Mouse (Mus musculus) CH12.LX (cell line): Measurements from ENCODE around the gene Miox. TPM values are rescaled to one million over a fixed set of nuclear protein-coding genes. Genes with fewer than 3 reads are reported as not detected.

Source experiments
- DNase-seq: peaks from one replicate; pipeline ENCODE4 v3.0.0-alpha.2; 2013; ENCODE audit errors: extremely low read depth
- H3K27ac ChIP-seq: 2 replicates; pipeline ENCODE4 v1.5.1; 2012; ENCODE audit warnings: low read depth, mild to moderate bottlenecking, control low read depth, moderate library complexity; ENCODE audit not compliant: insufficient read depth
- H3K27me3 ChIP-seq: replicated peaks from 2 replicates; pipeline ENCODE3; 2012; ENCODE audit warnings: inconsistent platforms
- H3K36me3 ChIP-seq, 2 experiments: replicated peaks in 1 of 2; 2 replicates each; pipeline versions ENCODE3 to v1.6.1; 2012; ENCODE audit warnings: inconsistent platforms in 1 of 2, low read length in 1 of 2, mild to moderate bottlenecking in 1 of 2, mixed read lengths in 1 of 2, moderate library complexity in 1 of 2; ENCODE audit not compliant: control insufficient read depth in 1 of 2, insufficient read depth in 1 of 2
- H3K4me1 ChIP-seq, 2 experiments: 2 replicates each; pipeline ENCODE4 v1.6.1; 2012; ENCODE audit warnings: inconsistent platforms in 1 of 2, moderate library complexity in 1 of 2; ENCODE audit not compliant: insufficient read depth in 2 of 2, control insufficient read depth in 1 of 2
- H3K4me2 ChIP-seq: 2 replicates; pipeline ENCODE4 v1.6.1; 2012; ENCODE audit warnings: low read depth, mild to moderate bottlenecking, control low read depth; ENCODE audit not compliant: poor library complexity, insufficient read depth, severe bottlenecking
- H3K4me3 ChIP-seq, 3 experiments: fragments of 150-350 bp in 1 of 3; sonication (generic) in 1 of 3; replicated peaks in 1 of 3; 2 replicates each; pipeline versions ENCODE3 to v1.5.1; 2011 to 2012; ENCODE audit warnings: low read depth in 2 of 3, low read length in 2 of 3, mild to moderate bottlenecking in 2 of 3, moderate library complexity in 2 of 3, control low read depth in 1 of 3, improper control_type of control experiment in 1 of 3, inconsistent platforms in 1 of 3, mixed read lengths in 1 of 3; ENCODE audit not compliant: poor library complexity in 1 of 3
- H3K79me2 ChIP-seq: replicated peaks from 2 replicates; pipeline ENCODE4 v1.6.1; 2012; ENCODE audit warnings: mild to moderate bottlenecking, moderate library complexity; ENCODE audit not compliant: control insufficient read depth, poor library complexity, insufficient read depth, severe bottlenecking; ENCODE audit errors: extremely low read depth
- H3K9ac ChIP-seq: 2 replicates; pipeline ENCODE4 v1.6.1; 2012; ENCODE audit warnings: low read depth, mild to moderate bottlenecking, control low read depth, moderate library complexity; ENCODE audit not compliant: insufficient read depth
- H3K9me3 ChIP-seq: replicated peaks from 2 replicates; pipeline ENCODE3; 2012; ENCODE audit warnings: low read length, inconsistent platforms, mixed read lengths
- BHLHE40 ChIP-seq: IDR thresholded peaks from 2 replicates; pipeline ENCODE4 v1.6.1; 2011; ENCODE audit warnings: mild to moderate bottlenecking, low read depth, low read length, improper control_type of control experiment
- CHD2 ChIP-seq: IDR thresholded peaks from 2 replicates; pipeline ENCODE4 v1.6.1; 2011; ENCODE audit warnings: low read length, improper control_type of control experiment
- CTCF ChIP-seq, 2 experiments: IDR thresholded peaks in 1 of 2; conservative IDR thresholded peaks in 1 of 2; 2 replicates each; pipeline ENCODE4 v1.5.1; 2011 to 2012; ENCODE audit warnings: low read depth in 2 of 2, low read length in 2 of 2, improper control_type of control experiment in 1 of 2, inconsistent platforms in 1 of 2, mild to moderate bottlenecking in 1 of 2, moderate library complexity in 1 of 2
- E2F4 ChIP-seq: IDR thresholded peaks from 2 replicates; pipeline ENCODE4 v1.6.1; 2011; ENCODE audit warnings: low read depth, low read length, improper control_type of control experiment; ENCODE audit not compliant: insufficient replicate concordance
- ETS1 ChIP-seq: conservative IDR thresholded peaks from 2 replicates; pipeline ENCODE4 v1.6.1; 2012; ENCODE audit warnings: low read depth, mild to moderate bottlenecking, inconsistent platforms, low read length, improper control_type of control experiment, moderate library complexity
- MAX ChIP-seq: IDR thresholded peaks from 2 replicates; pipeline ENCODE4 v1.6.1; 2011; ENCODE audit warnings: low read length, improper control_type of control experiment
- MAZ ChIP-seq: IDR thresholded peaks from 2 replicates; pipeline ENCODE4 v1.6.1; 2012; ENCODE audit warnings: low read depth, mild to moderate bottlenecking, inconsistent platforms, low read length, improper control_type of control experiment, moderate library complexity
- MXI1 ChIP-seq: IDR thresholded peaks from 2 replicates; pipeline ENCODE4 v1.6.1; 2011; ENCODE audit warnings: mild to moderate bottlenecking, low read depth, low read length, improper control_type of control experiment
- MYC ChIP-seq: IDR thresholded peaks from 2 replicates; pipeline ENCODE4 v1.6.1; 2011; ENCODE audit warnings: low read depth, mild to moderate bottlenecking, improper control_type of control experiment, low read length
- PAX5 ChIP-seq: IDR thresholded peaks from 2 replicates; pipeline ENCODE4 v1.6.1; 2012; ENCODE audit warnings: low read length, inconsistent platforms, mixed read lengths
- RAD21 ChIP-seq: IDR thresholded peaks from 2 replicates; pipeline ENCODE4 v1.6.1; 2011; ENCODE audit warnings: low read depth, mild to moderate bottlenecking, low read length, improper control_type of control experiment, moderate library complexity
- SMC3 ChIP-seq: IDR thresholded peaks from 2 replicates; pipeline ENCODE4 v1.6.1; 2011; ENCODE audit warnings: low read depth, low read length, improper control_type of control experiment
- TBP ChIP-seq: conservative IDR thresholded peaks from 2 replicates; pipeline ENCODE4 v1.6.1; 2011; ENCODE audit warnings: low read depth, low read length, improper control_type of control experiment
- TCF12 ChIP-seq: IDR thresholded peaks from 2 replicates; pipeline ENCODE4 v1.6.1; 2014; ENCODE audit warnings: low read depth, mild to moderate bottlenecking, inconsistent platforms, low read length, improper control_type of control experiment
- ZC3H11A ChIP-seq: IDR thresholded peaks from 2 replicates; pipeline ENCODE4 v1.6.1; 2012; ENCODE audit warnings: low read depth, mild to moderate bottlenecking, inconsistent platforms, low read length, improper control_type of control experiment
- ZNF384 ChIP-seq: IDR thresholded peaks from 2 replicates; pipeline ENCODE4 v1.6.1; 2012; ENCODE audit warnings: low read depth, low read length, improper control_type of control experiment, inconsistent platforms
- dilution Hi-C: fragments of 300-500 bp; cut with MboI; formaldehyde crosslinking; loops from 2 replicates; pipeline ENCODE4 v1.14.3; 2020; ENCODE audit warnings: low sequenced_read_pairs; ENCODE audit not compliant: extremely low pct_unique_long_range_greater_than_20kb, extremely low pct_ligation_motif_present
- in situ Hi-C: fragments of 300-500 bp; cut with MboI; formaldehyde crosslinking; loops from 3 replicates; pipeline ENCODE4 v1.14.3; 2019; ENCODE audit warnings: low sequenced_read_pairs, low pct_ligation_motif_present, low pct_unique_long_range_greater_than_20kb, mixed read lengths
- polyA plus RNA-seq: library from polyadenylated mRNA; unstranded; fragments of >175 nt; gene quantifications from 2 replicates; pipeline ENCODE4 v1.2.1, GENCODE M21; 2012; ENCODE audit warnings: low read depth; ENCODE audit not compliant: insufficient read length
- total RNA-seq, 2 experiments: library from RNA; depleted of rRNA; stranded (reverse); fragments of 300-350 nt in 1 of 2; fragments of >200 nt in 1 of 2; gene quantifications; 2 replicates each; pipeline ENCODE4 v1.2.3; 2012 to 2014

Gene Miox
- total and polyA plus RNA-seq, 3 experiments = not detected

DNA sequence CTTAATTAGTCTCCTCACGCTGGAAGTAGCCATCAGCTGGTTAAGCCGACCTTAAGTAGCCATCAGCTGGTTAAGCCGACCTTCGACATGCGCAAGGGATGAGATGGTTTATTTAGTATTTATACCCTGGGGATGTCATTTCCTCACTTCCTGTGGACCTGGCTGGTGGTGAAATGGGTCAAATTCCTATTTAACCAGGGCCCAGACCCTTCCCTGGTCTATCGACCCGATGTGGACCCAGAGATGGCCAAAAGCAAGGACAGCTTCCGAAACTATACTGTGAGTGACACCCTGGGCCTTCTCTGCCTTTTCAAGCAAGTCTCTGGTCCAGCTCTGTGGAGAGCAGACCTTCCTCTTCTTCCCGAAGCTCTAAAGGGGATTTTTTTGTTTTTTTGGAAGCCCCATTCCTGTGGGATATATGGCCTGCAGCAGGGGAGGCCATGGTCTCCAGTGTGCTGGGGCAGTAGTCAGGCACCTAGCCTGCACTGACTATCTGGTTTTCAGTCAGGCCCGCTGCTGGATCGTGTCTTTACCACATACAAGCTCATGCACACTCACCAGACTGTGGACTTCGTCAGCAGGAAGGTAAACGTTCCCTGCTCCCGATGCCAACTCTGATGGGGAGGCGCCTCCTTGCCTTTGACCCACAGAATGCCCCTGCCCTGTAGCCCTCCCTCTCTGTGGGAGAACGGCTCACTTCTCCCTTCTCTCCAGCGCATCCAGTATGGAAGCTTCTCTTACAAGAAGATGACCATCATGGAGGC is 758 bp downstream of the Miox start:
- no peak overlapping the region for H3K4me3 ChIP-seq
- in situ Hi-C loops (no loop called here), dilution Hi-C loops (no loop called here)
- H3K4me1 ChIP-seq = peaks cover 6 to 15% of the 10 kb centered on the region in 2 experiments
- H3K79me2 ChIP-seq = no peaks in the 10 kb centered on the region
- no peak overlapping the region for H3K9ac ChIP-seq
- no peaks in the 10 kb centered on the region for H3K9me3 ChIP-seq
- H3K27ac ChIP-seq = no peak overlapping the region
- no peak overlapping the region for H3K4me2 ChIP-seq
- H3K27me3 ChIP-seq = peaks cover 1% of the 10 kb centered on the region
- DNase-seq = no peak
- TF ChIP-seq MAX (no peak), CHD2 (no peak), SMC3 (no peak), CTCF (conservative IDR thresholded peaks at IDR 0.05 in 1 of 2, IDR thresholded peaks at IDR 0.05 in 1 of 2; ENCODE audit: low read depth in 2 of 2, low read length in 2 of 2) (no peak), MXI1 (no peak)
- H3K36me3 ChIP-seq = no peaks in the 10 kb centered on the region

DNA sequence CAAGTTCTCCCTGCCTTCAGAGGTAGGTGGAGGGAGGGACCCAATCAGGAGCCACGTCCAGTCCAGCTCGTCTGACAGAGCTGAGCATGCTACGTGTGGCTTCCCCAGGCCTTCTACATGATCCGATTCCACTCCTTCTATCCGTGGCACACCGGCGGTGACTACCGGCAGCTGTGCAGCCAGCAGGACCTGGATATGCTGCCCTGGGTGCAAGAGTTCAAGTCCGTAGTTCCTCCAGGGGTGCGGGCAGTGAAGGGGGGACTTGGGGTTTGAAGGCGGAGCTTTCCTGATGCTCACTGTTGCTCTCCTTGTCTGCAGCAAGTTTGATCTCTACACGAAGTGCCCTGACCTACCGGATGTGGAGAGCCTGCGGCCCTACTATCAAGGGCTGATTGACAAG is 2.2 kb downstream of the Miox start:
- in situ Hi-C loops = no loop called here
- Histone ChIP-seq H3K4me3 (no peak overlapping the region), H3K9ac (no peak overlapping the region), H3K27ac (no peak overlapping the region), H3K27me3 (peaks cover 1% of the 10 kb centered on the region), H3K9me3 (no peaks in the 10 kb centered on the region), H3K79me2 (no peaks in the 10 kb centered on the region), H3K36me3 (no peaks in the 10 kb centered on the region), H3K4me1 (peaks cover 4 to 11% of the 10 kb centered on the region in 2 experiments), H3K4me2 (no peak overlapping the region)
- no peak for DNase-seq
- dilution Hi-C loops = no loop called here
- TF ChIP-seq TBP (no peak), TCF12 (no peak), SMC3 (no peak), PAX5 (no peak), MAX (no peak), MYC (no peak), E2F4 (no peak), MAZ (no peak), ZC3H11A (no peak), RAD21 (no peak), ZNF384 (no peak), ETS1 (no peak), BHLHE40 (no peak)
